Comparison of ENCODE assay signal across 27 mouse cellular contexts in genomic region chr6:115613793-115614192, GRCm38 (mm10). TPM values are rescaled to one million over a fixed set of nuclear protein-coding genes. Genes with fewer than 3 reads are reported as not detected.
"Had no signal": no experiment of that assay in that cellular context is flagged by ENCODE, and none has a peak within 500 bp of the region (broad histone marks: within the 10 kb centered on the region; RNA-seq: fewer than 3 reads in every experiment).

No protein-coding gene starts in this region.

- H3K27ac ChIP-seq: kidney, embryonic 15.5 days; limb, embryonic 12.5 days; limb, embryonic 15.5 days; liver, embryonic 14.5 days; macrophage; midbrain, embryonic 12.5 days; neural tube, embryonic 13.5 days; stomach, embryonic 15.5 days had no signal

- H3K9me3 ChIP-seq: kidney, embryonic 15.5 days; limb, embryonic 12.5 days; limb, embryonic 15.5 days; midbrain, embryonic 12.5 days; neural tube, embryonic 13.5 days; stomach, embryonic 15.5 days had no signal

- DNase-seq: kidney, adult 11 months; kidney, adult 8-10 months; kidney, postnatal 10 days; kidney, postnatal 36 days; left cerebral cortex, postnatal 4 days; liver, postnatal 0 days; lung, embryonic 14.5 days; right cerebral cortex, postnatal 25 days; spleen, adult 18-20 months; thymus, adult 18-20 months; thymus, postnatal 36 days had no signal

- ATAC-seq: liver, postnatal 0 days; lung, postnatal 0 days; midbrain, embryonic 16.5 days had no signal

- H3K9ac ChIP-seq: kidney, embryonic 15.5 days; limb, embryonic 12.5 days; limb, embryonic 15.5 days; liver, embryonic 14.5 days; liver, postnatal 0 days; lung, embryonic 14.5 days; midbrain, embryonic 12.5 days; neural tube, embryonic 13.5 days; stomach, embryonic 15.5 days had no signal

- H3K4me3 ChIP-seq: kidney, embryonic 15.5 days; limb, embryonic 12.5 days; limb, embryonic 15.5 days; midbrain, embryonic 12.5 days; myocyte; neural tube, embryonic 13.5 days; stomach, embryonic 15.5 days had no signal

- H3K4me1 ChIP-seq: kidney, embryonic 15.5 days; limb, embryonic 12.5 days; limb, embryonic 15.5 days; midbrain, embryonic 12.5 days; neural tube, embryonic 13.5 days; stomach, embryonic 15.5 days had no signal

- H3K27me3 ChIP-seq: kidney, embryonic 15.5 days; limb, embryonic 12.5 days; limb, embryonic 15.5 days; midbrain, embryonic 12.5 days; neural tube, embryonic 13.5 days; stomach, embryonic 15.5 days had no signal

- H3K4me2 ChIP-seq: kidney, embryonic 15.5 days; limb, embryonic 12.5 days; limb, embryonic 15.5 days; liver, embryonic 11.5 days; lung, embryonic 14.5 days; midbrain, embryonic 12.5 days; neural tube, embryonic 13.5 days; stomach, embryonic 15.5 days had no signal

RNA-seq across cellular contexts. Expression of gene Mkrn2os, which starts 21.4 kb away (rescaled TPM):
- total RNA-seq: layer of hippocampus, postnatal 25 days; left cerebral cortex, postnatal 4 days; megakaryocyte, adult 5-6 weeks; monocyte, adult 5-6 weeks; neutrophil, adult 5-6 weeks had no signal
- polyA plus RNA-seq: macrophage had no signal
